Mouse (Mus musculus): ENCODE data around the gene Pan3.

Gene Pan3

GRCm38 (mm10) chr5:147432927-147433326, 3.0 kb downstream of the Pan3 start:
- DNase-seq: no peak

- DNase-seq: peak; percentile 58 to 72
Measured at GRCm38 (mm10) chr5:147435224-147435623, 5.3 kb downstream of the Pan3 start.

- DNase-seq: peak in 1 of 2 experiments; percentile 32
Measured at GRCm38 (mm10) chr5:147435751-147436150, 5.8 kb downstream of the Pan3 start.

DNA sequence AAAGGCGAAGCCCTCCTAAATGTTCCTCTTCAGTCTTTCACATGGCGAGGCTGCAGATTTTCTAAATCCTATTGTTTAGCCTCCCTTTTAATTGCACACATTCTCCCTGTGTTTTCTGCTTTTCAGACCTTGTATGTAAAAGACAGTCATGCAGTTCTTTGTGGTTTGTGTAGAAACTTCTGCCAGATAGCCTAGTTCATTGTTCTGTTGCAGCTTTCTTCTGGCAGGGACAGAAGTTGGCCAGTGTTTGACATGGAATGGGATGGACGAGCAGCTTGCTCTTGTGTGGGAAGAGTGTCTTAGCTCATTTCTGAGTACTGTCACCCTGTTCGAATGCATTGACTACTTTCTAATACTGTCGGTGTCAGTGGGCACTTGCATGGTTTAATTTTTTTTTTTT, 6.5 kb downstream of the Pan3 start:
- DNase-seq: no peak

DNA sequence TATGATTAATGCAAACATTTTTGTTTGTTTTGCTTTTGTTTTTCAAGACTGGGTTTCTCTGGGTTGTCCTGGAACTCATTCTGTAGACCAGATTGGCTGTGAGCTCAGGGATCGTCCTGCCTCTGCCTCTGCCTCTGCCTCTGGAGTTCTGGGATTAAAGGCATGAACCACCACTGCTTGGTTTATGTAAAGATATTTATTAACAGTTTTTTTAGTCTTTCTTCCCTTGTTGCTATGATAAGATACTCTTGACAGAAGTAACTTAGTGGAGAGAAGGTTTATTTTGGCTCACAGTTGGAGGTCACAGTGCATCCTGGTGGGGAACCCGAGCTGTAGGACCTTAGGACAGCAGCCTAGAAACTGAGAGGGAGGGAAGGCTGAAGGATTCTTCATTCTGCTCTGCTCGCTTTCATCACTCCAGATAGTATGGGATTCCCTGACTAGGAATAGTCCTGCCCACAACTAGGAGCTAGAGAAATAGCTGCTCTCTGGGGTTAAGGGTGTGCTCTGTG, 11.1 kb downstream of the Pan3 start:
- DNase-seq: no peak

DNA sequence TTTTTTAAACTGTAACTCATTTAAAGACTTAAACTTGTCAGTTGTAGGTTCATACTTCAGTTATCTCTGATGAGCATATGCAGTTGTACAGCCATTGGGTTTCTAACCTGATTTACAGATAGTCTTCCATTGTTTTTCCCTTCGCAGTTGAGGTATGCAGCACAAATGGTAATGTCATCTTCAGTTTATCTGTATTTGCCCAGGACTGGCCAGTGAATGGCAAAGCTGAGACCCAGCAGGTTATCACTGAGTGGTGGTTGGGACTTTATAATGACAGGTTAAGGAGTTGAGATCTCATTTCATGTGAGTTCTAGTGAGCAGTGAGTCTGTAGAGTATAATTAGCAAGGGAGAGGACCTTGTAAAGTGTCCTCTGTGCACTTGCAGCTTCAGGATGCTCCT, 12.0 kb downstream of the Pan3 start:
- no peak for DNase-seq

DNA sequence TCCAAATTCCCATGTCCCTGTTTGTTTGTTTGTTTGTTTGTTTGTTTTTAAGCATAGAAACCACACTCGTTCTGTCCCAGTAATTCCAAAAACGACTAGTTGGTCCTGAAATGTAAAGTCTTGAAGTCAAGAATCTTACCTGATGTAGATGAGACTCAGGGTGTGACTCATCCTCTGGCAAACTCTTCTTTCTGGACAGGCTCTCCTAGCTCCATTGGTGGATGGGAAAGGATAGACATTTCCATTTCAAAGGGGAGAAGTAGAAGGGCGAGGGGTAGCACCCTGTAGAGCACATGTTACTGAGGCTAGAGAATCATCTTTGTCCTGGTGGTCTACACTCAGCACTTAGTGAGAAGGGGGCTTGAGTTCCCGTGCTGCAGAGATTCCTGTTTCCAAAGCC, 12.8 kb downstream of the Pan3 start:
- DNase-seq: no peak

DNA sequence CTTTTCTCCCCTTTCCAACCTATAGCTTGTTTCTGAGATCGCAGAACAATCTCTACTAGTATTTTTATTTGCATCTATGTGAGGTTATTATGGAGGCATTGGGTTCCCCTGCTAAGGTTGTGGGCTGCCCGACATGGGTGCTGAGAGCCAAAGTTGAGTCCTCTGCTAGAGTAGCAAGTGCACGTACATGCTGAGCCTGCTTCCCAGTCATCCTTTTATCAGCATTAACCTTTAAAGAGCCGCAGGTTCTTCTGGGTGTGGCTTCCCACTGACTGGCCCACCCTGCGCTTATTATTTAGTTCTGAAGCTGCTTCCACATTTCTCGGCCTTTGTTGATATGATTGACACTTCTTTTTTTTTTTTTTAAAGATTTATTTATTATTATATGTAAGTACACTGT, 14.3 kb downstream of the Pan3 start:
- no peak for DNase-seq

GRCm38 (mm10) chr5:147444757-147445156, 14.8 kb downstream of the Pan3 start:
- DNase-seq: no peak

DNA sequence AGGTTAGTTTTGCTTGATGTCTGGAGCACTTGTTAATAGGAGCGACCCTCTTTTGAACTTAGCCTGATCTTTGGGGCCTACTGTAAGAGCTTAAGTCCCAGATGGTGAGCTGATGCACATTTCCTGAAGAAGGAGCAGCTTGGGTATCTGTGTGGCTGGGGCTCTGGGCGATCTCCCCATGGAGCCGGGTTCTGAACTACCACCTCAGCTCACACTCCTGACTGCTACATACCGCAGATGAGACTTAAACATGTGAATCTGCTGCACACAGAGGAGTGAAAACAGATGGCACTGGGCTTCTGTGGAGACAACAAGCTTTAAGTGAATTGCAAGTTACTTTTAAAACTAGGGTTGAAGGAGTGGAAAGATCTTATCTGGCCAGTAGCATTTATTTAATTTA, 15.3 kb downstream of the Pan3 start:
- DNase-seq: no peak

DNA sequence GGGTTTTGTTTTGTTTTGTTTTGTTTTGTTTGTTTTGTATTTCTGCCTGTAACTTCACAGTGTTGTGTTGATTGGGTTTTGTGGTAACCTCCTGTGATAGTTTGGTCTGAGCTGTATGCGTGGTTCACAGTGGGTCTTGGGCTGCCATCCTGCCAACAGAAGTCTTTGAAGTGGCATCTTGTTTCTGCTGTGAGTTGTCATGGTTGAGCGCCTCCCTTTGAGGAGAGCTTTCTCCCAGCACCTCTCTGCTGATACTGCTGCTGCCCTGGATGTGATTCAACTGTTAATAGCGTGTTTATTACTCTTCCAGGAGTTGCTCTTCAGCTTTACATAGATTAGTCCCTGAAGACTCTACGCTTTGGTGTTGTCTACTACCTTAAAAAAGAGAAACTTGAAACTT, 18.6 kb downstream of the Pan3 start:
- DNase-seq: peak; percentile 28 to 39

DNA sequence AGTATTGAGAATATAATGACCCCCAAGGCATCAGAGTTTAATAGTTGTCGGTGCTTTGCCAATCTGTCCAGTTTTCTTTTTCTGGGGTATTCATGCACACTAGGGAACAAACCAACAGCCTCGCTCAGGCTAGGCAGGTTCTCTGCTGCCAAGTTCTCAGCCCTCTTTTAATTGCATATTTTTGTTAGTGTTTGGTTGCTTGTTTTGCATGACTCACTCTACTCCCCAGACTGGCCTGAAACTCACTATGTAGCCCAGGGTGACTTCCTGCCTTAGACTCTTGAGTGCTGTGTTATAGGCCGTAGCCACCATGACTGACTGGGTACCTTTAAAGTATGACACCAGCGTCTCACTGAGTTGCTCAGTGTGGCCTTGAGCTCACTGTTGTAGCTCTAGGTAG, 19.0 kb downstream of the Pan3 start:
- peak in 1 of 2 experiments; percentile 16 for DNase-seq

- peak; percentile 41 to 68 for DNase-seq
Measured at GRCm38 (mm10) chr5:147456491-147456890, 26.5 kb downstream of the Pan3 start.

- peak in 1 of 2 experiments; percentile 22 for DNase-seq
Measured at GRCm38 (mm10) chr5:147459821-147460567, 30.0 kb downstream of the Pan3 start.

- no peak for DNase-seq
Measured at GRCm38 (mm10) chr5:147463251-147463650, 33.3 kb downstream of the Pan3 start.

DNA sequence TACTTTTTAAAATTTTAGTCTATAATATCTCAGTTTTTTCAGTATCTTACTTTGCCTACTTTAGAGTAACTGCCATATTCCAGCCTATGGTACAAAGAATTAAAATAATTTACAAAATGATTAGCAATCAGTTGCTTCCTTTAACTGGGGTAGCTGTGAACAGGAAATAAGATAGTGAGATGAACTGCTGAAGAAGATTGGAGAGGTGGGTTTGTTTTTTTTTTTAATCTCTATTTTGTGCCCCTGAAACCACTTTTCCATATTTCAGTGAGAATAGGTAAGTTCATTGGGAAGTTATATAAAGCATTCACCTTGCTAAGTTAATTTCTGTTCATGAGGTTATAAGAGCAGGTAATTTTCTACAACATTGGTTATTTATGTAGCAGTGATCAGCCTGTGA, 36.4 kb downstream of the Pan3 start:
- no peak for DNase-seq

DNA sequence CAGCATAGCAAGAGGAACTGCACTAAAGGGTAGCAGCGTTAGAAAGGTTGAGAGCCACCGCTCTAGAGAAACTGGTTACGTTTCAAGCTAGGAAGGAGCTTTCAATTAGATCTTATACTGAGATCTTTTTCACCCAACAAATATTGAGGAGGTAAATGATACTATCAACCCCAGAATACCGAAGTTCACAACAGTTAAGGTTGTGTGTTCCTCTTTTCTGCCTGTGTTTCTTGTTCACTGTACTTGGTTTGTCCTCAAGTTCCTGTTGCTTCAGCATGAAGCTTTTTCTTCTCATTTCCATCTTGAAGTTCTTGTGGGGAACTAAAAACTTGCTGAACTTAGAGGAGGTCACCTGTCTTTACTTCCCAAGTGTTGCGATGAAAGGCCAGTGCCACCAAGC, 41.2 kb downstream of the Pan3 start:
- no peak for DNase-seq

- no peak for DNase-seq
Measured at GRCm38 (mm10) chr5:147473071-147473470, 43.1 kb downstream of the Pan3 start.

DNA sequence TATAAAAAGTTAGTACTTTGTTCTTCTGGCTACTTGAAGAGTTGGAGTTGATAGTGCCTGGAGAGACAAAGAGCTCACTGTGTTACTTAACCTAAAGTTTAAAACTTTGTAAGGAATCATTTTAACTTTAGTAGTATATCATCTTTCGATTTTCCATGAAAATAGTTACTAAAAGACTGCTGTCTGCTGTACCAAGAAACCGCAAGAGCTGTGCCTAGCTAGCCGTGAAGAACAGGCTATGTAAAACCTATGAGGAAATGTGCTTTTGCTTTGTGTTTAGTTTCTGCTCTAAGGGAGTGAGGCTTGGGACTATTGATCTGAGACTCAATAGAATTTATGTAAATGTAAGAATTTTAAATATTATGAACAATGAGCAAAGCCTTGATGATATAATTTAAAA, 43.9 kb downstream of the Pan3 start:
- no peak for DNase-seq

GRCm38 (mm10) chr5:147476109-147476508, 46.1 kb downstream of the Pan3 start:
- DNase-seq: no peak

DNA sequence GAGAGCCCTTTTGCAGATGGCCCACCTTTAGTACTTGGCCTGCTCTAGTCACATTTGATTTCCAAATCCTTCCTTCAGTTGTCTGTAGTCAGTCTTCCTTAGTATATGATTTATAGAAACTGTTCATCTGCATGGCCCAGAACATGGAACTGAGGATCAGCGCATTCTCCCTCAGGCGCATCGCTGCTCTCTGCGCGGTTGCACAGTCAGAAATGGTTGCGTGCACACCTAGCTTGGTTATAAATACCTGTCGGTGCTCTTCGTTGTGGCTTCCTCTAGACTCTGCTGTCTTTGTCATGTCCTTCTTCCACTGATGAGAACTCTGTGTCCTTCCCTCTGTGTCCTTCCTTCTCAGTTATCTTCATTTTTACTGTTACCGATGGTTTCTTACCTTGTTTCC, 47.1 kb downstream of the Pan3 start:
- DNase-seq: no peak

DNA sequence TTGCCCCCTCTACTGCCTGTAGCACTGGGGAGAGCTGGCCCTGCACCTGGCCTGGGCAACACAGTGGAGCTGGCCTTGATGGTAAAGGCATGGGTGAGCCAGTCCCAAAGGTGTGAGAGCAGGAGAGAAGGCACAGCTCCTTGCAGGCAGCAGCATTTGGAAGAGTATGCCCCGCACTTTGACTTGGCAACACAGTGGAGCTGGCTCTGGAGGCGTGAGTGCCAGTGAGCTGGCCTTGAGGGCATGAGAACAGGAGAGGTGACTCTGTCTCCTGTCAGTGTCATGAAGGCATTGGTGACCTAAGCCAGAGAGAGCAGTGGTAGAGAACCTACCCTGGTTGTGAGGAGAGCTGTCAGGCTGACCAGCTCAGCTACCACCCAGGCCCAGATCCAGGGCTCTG, 49.4 kb downstream of the Pan3 start:
- DNase-seq: no peak

- DNase-seq: peak; percentile 44 to 57
Measured at GRCm38 (mm10) chr5:147484142-147484541, 54.2 kb downstream of the Pan3 start.

GRCm38 (mm10) chr5:147489226-147489625, 59.3 kb downstream of the Pan3 start:
- DNase-seq: no peak

GRCm38 (mm10) chr5:147490907-147491306, 60.9 kb downstream of the Pan3 start:
- DNase-seq: no peak
